Mouse (Mus musculus): ENCODE results near the gene Dnm3.

Dnm3 gene

DNA sequence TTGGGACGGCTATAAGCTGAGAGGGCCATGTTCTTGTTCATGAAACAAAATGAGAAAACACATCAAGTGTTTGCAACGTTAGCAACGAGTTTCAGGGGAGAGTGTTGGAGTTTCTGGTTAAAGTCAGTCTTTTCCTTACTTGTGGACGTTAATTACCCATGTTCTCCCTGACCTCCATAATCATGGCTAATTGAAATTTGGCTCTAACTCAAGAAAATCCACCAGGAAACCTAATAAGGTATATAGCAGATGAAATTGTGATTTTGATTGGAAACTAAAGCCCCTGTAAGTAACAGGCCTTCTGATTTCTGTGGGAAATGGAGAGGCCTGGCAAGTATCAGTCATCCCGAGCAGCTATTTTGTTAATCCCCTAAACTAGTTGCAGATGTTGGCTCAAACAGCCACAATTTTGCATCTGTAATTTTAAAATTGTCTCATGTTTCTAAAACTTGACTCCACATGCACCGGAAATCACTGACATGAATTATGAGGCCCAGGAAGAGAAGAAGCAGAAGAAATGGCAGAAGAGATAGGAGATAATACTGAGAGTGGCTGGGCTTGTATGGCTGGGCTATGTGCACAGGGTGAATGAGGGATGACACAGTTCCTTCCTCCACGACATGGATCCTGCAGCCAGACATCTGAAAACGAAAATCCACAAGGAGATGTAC, 223.7 kb downstream of the Dnm3 start:
- in situ Hi-C loops (cut with MseI, MboI) = no loop called here

DNA sequence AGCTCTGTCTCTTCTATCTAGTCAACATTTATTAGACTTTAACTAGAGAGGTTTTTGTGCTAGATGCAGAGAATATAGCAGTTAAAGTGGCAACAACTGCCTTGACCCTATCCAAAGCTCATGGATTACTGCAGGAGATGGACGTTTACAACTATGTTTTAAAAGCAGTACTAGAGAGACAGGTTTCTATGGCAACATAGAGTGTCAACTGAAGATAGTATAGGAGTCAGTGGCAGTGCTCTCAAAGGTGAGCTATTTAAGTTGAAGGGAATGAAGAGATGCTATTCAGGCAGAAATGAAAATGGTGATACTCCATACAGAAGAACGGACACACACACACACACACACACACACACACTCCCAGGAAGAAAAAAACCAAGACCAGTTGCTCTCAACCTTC, 225.0 kb downstream of the Dnm3 start:
- in situ Hi-C loops (cut with MseI, MboI) = no loop called here

DNA sequence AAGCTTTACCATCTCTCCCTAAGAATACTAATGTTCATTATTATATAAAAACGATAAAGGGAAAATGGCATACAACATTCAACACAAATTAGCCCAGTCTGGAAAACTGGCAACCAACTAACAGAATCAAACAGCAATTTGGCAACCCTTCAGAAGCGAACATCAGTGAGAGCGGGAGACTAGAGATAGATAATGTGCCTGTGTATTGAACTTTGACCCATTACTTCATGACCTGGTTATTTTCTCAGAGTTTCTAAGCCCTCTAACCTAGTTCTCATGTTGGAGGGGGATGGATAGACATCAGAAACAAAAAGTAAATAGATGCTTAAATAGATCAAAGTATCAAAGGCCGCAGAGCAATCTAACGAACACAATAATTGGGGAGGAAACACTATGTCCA, 230.6 kb downstream of the Dnm3 start:
- in situ Hi-C loops (cut with MseI, MboI) = no loop called here

DNA sequence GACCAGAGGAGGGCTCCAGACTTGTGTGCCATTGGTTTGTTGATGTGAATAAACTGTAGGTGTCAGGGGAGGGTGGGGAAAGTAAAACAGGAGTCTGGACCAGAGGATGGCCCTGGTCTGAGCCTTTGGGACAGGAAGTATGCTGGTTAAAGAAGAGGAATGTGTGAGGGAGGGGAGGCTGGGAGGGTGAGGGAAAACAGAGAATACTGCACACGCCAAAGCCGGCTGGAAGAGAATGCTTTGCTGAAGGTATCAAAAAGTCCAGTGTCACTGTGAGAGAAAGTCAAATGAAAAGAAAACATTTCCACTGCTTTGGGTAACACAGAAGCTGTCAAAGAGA, 234.2 kb downstream of the Dnm3 start:
- in situ Hi-C loops (cut with MseI, MboI) = no loop called here

DNA sequence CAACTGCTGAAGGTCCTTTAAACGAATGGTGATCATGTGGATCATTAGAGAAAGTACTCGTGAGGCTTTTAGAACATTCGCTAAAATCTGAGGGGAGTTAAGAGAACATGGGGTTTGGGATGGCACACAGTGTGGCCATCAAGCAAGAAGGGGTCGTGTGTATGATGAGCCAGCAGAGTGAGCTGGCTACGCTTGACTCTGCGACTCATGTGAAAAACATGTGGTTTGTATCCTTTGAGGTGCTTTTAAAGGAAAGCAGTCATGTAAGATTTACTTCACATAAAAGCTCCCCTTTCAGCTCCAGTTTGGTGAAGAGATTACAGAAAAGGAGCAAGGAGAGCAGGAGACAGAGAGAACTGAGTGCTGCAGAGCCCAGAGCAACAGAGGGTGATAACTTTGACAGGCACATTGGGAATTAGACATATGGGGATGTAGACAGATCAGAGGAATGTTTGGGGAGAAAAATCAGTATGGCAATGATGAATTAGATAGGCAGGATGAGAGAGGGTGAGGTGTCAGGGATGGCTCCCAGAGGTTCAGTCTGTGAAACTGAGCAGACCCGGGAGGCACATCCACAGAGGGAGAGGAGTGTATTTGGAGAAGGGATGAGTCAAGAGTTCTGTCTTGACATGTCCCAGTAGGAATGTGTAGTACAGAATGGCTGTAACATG, 234.7 kb downstream of the Dnm3 start:
- in situ Hi-C loops (cut with MseI, MboI) = no loop called here

DNA sequence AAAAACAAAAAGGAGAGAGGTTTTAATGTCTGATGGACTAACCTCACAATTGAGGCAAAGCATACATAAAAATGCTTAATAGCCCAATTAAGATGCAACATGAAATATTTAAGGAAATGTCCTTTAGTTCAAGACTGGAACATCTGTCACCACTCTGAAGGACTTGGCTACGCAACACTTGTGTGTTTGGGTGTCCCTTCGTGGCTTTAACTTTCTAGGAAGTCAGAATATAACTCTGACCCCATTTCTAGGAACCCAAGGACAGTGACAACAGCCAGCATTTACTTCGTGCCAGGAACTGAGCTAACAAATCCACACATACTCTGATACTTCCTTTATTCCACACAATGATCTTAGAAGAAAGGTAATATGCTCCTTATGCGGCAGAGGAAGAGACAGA, 237.1 kb downstream of the Dnm3 start:
- in situ Hi-C loops (cut with MseI, MboI) = no loop called here

DNA sequence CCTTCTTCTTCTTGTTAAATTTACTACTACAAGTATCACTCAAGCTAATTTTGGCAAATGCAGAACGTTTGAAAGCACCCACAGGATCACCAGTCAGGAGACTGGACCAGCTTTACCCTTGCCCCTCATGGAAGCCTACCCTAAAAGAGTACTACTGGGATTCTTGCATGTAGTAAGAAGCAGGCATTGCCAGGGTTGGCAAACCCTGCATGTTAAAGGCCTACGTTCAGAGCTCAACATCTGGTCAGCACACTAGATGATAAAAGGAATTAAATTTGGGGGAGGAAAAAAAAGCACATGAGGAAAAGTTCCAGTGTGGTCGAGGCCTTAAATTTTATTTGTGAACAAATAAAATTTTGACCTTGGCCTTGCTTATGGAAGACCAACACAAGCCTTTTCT, 239.2 kb downstream of the Dnm3 start:
- in situ Hi-C loops (cut with MseI, MboI) = no loop called here

DNA sequence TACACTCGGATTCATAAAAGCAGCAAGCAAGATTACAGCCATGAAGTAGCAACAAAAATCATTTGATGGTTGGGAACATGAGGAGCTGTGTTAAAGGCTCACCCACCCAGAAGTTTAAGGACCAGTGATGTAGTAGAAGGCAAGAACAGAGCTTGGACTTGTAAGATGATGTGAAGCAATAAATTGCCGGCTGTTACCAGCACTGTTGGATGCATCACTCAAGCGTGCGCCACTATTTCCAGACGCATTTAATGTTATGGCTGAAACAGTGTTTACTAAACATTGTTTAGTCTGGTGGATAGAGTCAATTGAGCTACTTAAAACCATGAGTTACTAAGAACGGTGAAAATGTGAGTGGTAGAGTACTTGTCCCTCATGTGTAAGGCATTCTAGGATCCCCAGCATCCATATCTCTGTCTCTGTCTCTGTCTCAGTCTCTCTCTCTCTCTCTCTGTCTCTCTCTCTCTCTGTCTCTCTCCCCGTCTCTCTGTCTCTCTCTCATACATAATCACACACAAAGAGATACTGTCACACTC, 241.1 kb downstream of the Dnm3 start:
- in situ Hi-C loops (cut with MseI, MboI) = no loop called here

DNA sequence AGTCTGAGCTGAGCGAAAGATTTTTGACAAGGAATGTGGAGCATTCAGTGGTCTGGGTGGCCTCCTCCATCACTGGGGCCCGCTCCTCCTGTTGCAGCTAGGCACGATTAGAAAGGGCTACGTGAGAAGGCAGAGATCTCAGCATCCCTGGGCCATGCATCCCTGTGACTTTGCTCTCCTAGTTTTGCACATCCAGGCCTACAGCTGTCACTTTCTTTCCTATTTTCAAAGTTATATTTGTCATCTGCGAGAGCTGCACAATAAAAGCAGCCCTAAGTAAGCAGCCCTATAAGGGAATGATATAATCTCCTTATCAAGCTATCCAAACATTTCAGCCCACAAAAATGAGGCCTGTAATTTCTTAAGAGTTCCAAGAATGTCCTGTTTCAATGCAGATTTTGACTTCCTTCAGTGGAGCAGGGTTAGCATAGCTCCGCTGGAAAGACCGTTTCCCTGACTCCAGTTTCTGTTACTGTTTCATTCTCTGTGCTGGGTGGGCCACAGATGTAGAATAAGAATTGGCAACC, 252.2 kb downstream of the Dnm3 start:
- in situ Hi-C loops (cut with MseI, MboI) = no loop called here

DNA sequence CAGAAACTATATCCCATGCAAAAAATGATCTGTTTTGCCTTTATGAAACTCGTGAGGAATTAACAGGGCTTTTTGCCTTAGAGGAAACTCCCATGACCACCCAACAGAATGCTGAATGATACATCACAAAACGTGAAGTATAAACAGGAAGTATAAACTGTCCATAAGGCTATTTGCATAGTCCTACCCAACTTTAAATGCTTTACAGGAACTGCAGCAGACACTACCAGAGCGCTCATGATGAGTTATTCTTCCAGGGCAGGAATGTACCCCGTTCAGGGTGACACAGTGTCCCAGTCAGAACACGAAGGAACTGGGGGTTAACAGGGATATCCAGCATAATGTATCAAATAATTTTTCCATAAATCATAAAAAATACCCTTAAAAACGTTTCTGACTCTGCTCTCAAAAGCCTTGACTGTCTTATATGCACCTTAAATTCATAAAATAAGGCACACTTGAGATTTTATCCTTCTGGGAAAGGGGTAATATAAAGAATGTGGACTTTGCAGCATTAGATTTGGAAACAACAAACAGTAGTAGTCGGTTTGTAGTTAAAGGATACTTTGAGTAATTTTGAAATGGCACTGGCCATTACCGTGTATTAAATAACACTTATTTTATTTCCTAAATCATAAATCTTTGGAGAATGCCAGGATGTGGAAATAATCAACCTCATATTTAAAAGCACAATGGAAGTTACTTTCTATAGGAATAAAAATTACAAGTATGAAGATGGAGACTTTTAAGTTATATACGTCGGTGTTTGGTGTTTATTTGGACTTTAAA, 252.8 kb downstream of the Dnm3 start:
- in situ Hi-C loops (cut with MseI, MboI) = no loop called here

DNA sequence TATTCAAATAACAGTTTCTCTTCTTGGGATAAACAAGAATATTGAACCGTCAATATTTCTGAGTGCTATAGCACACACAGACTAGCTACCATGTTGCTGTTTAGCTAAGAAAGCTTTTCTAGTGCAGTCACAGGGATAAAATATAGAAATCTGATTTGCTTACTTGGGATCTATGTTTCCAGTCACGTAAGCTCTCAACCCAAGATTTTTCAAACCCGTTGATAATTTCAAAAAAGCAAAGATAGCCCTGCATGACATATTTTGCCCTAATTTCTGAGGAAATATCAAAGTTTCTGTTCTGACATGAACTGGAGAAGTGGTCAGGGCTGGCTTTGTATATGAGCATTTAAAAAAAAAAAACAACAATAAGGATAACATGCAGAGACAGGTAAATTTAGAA, 253.8 kb downstream of the Dnm3 start:
- in situ Hi-C loops (cut with MseI, MboI) = no loop called here

DNA sequence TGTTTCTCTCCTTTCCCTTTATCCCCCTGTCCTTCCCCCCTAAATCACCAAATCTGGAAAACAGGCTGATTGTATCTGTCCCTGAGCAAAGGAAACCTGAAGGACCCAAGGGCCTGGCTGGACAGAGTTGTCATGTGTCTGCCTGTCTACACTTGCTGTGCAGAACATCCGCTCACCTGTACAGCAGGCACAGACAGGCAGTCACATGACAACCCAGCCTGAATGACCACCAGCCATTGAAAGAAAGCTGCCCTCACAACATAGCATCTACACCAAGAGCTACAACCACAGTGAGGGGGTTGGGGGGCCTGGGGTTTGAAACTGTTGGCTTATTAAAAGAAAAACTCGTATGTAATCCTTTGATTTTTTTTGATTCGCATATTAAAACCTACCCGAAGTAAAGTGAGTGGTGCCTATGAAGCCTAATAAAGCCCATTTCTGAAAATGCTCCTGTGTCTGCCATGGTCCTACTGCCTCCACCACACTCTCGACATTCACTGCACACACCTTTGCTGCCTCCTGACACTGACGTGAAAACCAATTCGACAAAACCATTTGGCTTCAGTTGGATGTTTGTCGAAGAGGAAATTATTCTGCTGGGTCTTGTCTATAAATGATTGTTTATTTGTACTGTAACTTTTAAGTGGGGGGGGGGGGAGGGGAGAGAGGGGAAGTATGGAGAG, 254.4 kb downstream of the Dnm3 start:
- in situ Hi-C loops (cut with MseI, MboI) = no loop called here

DNA sequence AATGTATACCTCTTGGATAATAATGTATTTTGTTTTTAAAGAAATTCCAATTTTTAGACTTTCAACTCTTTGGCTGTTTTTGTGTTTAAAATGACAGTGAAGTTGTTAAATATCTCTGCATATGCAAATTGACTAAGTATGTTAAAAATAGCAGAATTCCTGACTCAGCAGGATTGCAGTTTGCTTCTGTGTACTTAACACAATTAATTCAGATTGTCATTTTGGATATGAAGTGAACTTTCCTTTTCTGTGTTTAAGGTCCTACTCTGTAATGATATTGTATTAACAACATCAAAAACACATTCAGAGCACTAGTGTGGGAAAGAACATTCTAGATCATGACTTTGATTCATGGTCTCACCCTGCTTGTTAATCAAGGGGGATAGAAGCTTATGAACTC, 255.5 kb downstream of the Dnm3 start:
- in situ Hi-C loops (cut with MseI, MboI) = no loop called here

DNA sequence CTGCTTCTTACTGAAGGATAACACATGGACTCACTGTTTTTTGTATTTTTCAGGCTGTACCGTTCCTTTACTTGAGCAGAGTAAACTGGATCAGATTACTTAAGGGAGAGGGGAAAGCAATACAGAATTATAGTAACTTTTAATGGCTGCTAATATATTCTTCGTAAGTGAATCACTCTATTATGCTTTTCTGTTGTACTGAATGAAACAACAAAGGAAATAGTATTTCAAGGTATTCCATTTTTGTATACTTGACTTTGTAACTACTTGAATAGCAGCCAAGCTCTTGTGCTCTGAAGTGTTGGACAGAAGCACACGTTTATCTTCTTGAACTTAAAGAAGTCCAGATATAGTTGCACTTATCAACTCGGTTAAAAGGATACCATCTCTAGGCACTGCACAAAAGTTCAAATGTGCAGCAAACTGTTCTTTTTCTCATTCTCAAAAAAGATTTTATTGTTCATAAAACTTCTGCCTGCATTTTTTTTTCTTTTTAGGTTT, 256.0 kb downstream of the Dnm3 start:
- in situ Hi-C loops (cut with MseI, MboI) = no loop called here

DNA sequence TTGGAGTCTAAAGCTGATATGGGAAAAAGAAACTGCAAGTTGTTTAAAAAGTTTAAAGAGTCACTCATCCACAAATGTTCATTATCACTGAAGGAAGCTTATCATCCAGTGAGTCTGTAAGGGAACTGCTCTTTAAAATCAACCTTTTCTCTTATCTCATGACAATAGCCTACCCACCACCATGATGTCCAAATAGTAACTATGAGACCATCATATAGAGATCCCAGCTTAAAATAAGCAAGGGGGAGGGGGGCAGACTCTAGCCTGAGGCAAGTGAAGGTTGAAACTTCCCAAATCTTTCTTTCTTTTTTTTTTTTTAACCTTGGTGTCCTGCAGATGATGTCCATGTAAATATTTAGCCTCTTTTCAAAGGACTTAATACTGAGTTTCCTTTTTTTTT, 256.9 kb downstream of the Dnm3 start:
- in situ Hi-C loops (cut with MseI, MboI) = no loop called here

DNA sequence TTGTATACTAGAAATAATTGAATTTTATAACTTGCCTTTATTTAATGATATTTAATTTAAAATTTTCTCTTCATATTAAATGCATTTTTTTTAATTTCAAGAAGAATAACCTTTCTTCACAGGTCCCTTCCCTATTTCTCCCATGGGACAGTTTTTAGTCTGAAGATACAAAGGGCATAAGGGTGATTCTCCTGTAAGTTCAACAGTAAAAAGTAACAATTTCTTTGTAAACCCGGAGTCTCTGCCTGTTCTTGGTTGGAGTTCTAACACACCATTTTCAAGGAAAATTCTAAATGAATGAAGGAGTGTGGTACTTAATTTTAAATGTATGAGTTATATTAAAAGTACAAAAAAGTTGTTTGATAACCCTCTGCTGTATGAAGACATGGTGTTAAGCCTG, 258.1 kb downstream of the Dnm3 start:
- in situ Hi-C loops (cut with MseI, MboI) = no loop called here

DNA sequence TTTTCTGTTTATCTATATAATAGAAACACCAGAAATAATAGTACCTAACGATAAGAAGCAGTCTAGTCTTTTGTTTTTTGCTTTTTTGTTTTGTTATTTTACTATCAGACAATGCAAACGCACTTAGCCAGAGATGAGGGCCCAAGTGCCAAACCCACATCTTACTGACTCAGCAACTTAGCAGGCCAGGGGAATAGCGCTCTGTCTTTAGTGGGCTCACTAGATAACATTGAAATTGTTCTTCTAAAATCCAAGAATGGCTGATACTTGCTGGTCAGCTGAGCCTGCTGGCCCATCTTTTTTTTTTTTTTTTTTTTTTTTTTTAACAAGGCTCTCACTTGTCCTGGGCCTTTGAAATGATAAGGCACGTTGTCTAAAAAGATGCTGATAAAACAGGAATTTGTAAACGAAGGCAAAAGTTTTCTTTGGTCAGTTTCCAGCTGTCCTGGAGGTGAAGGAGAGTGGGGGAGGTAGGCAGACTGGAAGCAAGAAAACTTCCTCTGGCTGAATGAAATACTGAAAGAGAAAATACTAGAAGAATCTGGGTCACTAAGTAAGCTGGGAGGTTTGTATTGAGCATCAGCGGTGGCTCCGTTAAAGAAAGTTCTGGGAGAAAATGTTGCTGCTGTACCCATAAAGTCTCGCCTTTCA, 259.2 kb downstream of the Dnm3 start:
- in situ Hi-C loops (cut with MseI, MboI) = no loop called here

DNA sequence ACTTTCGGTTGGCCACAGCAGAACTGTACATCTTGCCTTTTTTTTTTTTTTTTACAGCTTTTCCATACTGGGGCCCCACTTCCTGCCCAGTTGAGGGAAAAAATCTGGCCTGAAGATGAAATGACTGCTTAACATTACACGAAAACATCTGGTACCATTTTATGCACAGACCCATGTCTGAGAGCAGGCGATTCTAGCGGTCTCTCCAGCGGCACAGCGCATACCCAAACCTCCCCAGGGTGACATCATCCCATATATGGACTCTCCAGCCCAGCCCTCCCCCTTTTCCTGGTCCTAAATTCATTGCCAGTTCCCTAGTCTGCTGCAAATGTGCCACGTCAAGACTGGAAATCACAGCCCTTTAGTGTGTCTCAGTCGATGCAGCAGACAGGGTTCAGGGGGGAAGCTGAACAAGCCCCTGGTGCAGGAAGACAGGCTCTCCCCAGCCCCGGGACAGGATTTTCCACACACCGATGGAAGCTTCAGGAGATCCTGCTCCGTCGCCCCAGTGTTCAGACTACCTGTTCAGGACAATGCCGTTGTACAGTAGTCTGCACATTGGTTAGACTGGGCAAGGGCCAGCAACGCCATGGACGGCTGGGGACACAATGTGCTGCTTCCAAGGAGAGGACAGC, 260.4 kb downstream of the Dnm3 start:
- in situ Hi-C loops (cut with MseI, MboI) = no loop called here

DNA sequence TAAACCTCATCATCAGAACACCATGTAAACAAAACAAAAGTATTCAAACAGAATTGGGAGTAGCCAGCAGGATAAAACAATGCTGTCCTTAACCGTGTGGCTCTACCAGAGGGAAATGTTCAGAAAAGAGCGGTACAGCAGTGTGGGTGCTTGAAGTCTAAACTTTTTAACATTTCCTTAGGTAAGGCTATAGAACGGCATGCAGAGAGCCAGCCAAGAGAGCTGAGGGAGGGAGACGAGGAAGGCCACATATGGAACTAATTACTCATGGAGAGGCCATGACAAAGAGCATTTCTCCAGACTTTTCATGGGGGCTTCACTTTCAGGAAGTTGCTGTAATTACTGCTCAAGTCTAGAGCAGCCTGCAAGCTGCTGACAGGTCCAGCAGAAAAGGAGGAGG, 261.2 kb downstream of the Dnm3 start:
- in situ Hi-C loops (cut with MseI, MboI) = no loop called here

DNA sequence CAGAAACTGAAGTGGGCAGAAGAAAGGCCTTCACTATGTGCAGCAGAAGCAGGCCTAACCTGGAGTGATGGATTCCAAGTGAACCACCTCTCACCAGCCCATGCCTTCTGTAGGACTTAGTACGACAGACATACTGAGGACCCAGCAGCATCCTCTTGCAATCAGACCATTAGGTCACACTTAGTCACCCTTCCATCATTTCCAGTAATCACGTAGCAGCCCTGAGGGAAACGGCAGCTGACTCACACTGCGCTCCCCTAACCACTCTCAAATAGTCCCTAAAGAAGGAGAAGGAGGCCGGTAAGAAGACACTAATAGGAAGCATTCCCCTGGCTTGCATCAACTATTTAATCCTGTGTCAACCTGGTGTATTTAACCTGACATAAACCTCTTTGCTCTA, 262.1 kb downstream of the Dnm3 start:
- in situ Hi-C loops (cut with MseI, MboI) = no loop called here

DNA sequence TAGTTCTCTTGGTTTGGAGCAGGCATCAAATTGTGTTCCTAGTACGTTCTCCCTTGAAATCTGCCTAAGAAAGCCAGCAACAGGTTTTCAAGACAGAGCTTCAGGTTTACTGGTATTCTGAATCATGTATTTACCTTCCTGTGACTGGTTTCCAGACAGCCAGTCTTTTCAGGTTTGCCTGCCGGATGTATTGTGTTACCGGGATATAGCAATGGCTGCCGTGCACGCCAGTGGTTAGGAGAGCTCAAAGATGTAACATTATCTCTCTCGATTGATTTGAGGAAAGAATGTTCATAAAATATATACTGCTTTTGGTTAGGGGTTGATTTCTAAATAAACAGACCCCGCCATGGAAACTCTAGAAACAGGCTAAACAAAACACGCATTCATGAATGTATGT, 264.8 kb downstream of the Dnm3 start:
- in situ Hi-C loops (cut with MseI, MboI) = no loop called here
